17 mouse cellular contexts compared by ENCODE assay signal in the genomic region with DNA sequence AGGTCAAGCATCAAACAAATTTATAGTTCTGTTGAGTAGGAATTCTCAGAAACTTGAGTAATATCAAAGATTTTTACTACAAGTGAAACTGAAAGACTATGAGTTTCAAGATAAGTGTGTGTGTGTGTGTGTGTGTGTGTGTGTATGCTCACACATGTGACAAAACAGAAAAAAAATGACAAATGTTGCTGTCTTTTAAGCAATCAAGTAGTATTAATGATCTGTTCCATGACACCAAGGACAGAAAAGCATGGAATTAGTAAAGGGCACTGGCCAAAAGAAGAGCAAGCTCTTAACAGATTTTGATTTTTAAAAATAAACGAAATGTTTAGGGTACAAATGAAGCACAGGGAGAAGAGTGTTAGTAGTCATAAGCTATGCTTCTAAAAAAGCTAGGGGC. TPM values are rescaled to one million over a fixed set of nuclear protein-coding genes. Genes with fewer than 3 reads are reported as not detected.
"Had no signal": no experiment of that assay in that cellular context is flagged by ENCODE, and none has a peak within 500 bp of the region (broad histone marks: within the 10 kb centered on the region; RNA-seq: fewer than 3 reads in every experiment).

No protein-coding gene starts in this region.

- H3K4me2 ChIP-seq: lung, embryonic 14.5 days; midbrain, embryonic 12.5 days had no signal

- H3K9me3 ChIP-seq: midbrain, embryonic 10.5 days; midbrain, embryonic 12.5 days; neural tube, embryonic 12.5 days had no signal

- DNase-seq: lung, adult 18-20 months; lung, embryonic 14.5 days; lung, postnatal 10 days; lung, postnatal 4 days; midbrain, embryonic 14.5 days; right cerebral cortex, postnatal 14 days; spleen, adult 18-20 months; thymus, adult 18-20 months; thymus, postnatal 14 days; thymus, postnatal 36 days had no signal

- H3K27ac ChIP-seq: midbrain, embryonic 10.5 days; midbrain, embryonic 12.5 days; neural tube, embryonic 12.5 days had no signal

- H3K36me3 ChIP-seq: midbrain, embryonic 12.5 days; neural tube, embryonic 12.5 days had no signal

- H3K4me3 ChIP-seq: midbrain, embryonic 10.5 days; midbrain, embryonic 12.5 days; myocyte; neural tube, embryonic 12.5 days had no signal

- H3K9ac ChIP-seq: lung, embryonic 14.5 days; midbrain, embryonic 12.5 days; neural tube, embryonic 12.5 days had no signal

- H3K27me3 ChIP-seq: midbrain, embryonic 12.5 days; neural tube, embryonic 12.5 days had no signal

- ATAC-seq: midbrain, embryonic 16.5 days had no signal

RNA-seq across cellular contexts. Expression of a gene that starts 44.9 kb away (rescaled TPM):
- polyA plus RNA-seq: liver, embryonic 16.5 days; midbrain, embryonic 10.5 days; midbrain, embryonic 12.5 days; stomach, embryonic 16.5 days had no signal
